In genomic region chr12:15535822-15536221, GRCm38 (mm10) we compare ENCODE assay signal across 9 mouse cellular contexts.
DNase-seq lines count a peak whose midpoint lies in the region; ATAC-seq and TF ChIP-seq lines count a peak whose summit lies in the region.
"Had no signal": no experiment of that assay in that cellular context is flagged by ENCODE, and none has a peak within 500 bp of the region (broad histone marks: within the 10 kb centered on the region; RNA-seq: fewer than 3 reads in every experiment).

No protein-coding gene starts in this region.

- TF ChIP-seq CTCF in brain, embryonic 14.5 days (IDR thresholded peaks at IDR 0.05; ENCODE audit: borderline replicate concordance, extremely low read depth, insufficient read depth, insufficient read length): peak; percentile 88
- TF ChIP-seq CTCF in left cerebral cortex, adult 2 months (IDR thresholded peaks at IDR 0.05): peak; percentile 86
- TF ChIP-seq CTCF in small intestine, adult 2 months (IDR thresholded peaks at IDR 0.05; ENCODE audit: extremely low read depth, insufficient read length, insufficient replicate concordance, low read depth, low read length): peak; percentile 58; the same call in 1 of the 2 replicates

- peak; percentile 84 for ATAC-seq in forebrain, embryonic 13.5 days
- peak; percentile 83 for ATAC-seq in midbrain, embryonic 13.5 days
- no peak for ATAC-seq in monocyte, adult 5-6 weeks (replicated peaks; ENCODE audit: insufficient number of reproducible peaks, low FRiP score, low TSS enrichment, poor library complexity, severe bottlenecking)

- H3K9me3 ChIP-seq in forebrain, embryonic 13.5 days (replicated peaks): no peaks in the 10 kb centered on the region
- no peaks in the 10 kb centered on the region for H3K9me3 ChIP-seq in hindbrain, embryonic 10.5 days
- no peaks in the 10 kb centered on the region for H3K9me3 ChIP-seq in midbrain, embryonic 13.5 days

- WGBS in forebrain, embryonic 13.5 days: 10% methylated on average over 6 of the region's 6 CpGs
- WGBS in hindbrain, embryonic 10.5 days: 13% methylated on average over 6 of the region's 6 CpGs
- 9% methylated on average over 6 of the region's 6 CpGs for WGBS in midbrain, embryonic 13.5 days
- WGBS in small intestine, adult 2 months: 2% methylated on average over 6 of the region's 6 CpGs

- peak; percentile 33 for DNase-seq in MEL-GATA-1-ER (ENCODE audit: extremely low read depth, low read depth)
- peak; percentile 95 for DNase-seq in brain, embryonic 14.5 days (ENCODE audit: low read depth)
- DNase-seq in hindbrain, embryonic 10.5 days (ENCODE audit: low spot score): peak; percentile 80
- DNase-seq in left cerebral cortex, adult 2 months (ENCODE audit: extremely low spot score in 1 of 2, low spot score in 2 of 2): peak; percentile 78 to 87

- intact Hi-C loops in left cerebral cortex, adult 2 months (cut with DNase I): loop anchor here (1.0 to 10.0 kb wide), 5 partner anchors 66 to 1099 kb away; partner anchors contain the start of gene Trib2

- no peaks in the 10 kb centered on the region for H3K4me1 ChIP-seq in forebrain, embryonic 13.5 days
- no peaks in the 10 kb centered on the region for H3K4me1 ChIP-seq in hindbrain, embryonic 10.5 days (replicated peaks)
- no peaks in the 10 kb centered on the region for H3K4me1 ChIP-seq in midbrain, embryonic 13.5 days (replicated peaks)
- H3K4me1 ChIP-seq in small intestine, adult 2 months (ENCODE audit: control insufficient read depth, insufficient read depth, insufficient read length, low read length): no peaks in the 10 kb centered on the region

- no peaks in the 10 kb centered on the region for H3K36me3 ChIP-seq in forebrain, embryonic 13.5 days (ENCODE audit: poor library complexity, severe bottlenecking)
- H3K36me3 ChIP-seq in hindbrain, embryonic 10.5 days: no peaks in the 10 kb centered on the region
- H3K36me3 ChIP-seq in midbrain, embryonic 13.5 days: no peaks in the 10 kb centered on the region
- H3K36me3 ChIP-seq in small intestine, adult 2 months (ENCODE audit: control insufficient read depth, insufficient read depth, low read length): no peaks in the 10 kb centered on the region

- H3K27ac ChIP-seq in forebrain, embryonic 13.5 days: no peak overlapping the region
- H3K27ac ChIP-seq in hindbrain, embryonic 10.5 days: no peak overlapping the region
- no peak overlapping the region for H3K27ac ChIP-seq in left cerebral cortex, adult 2 months
- H3K27ac ChIP-seq in midbrain, embryonic 13.5 days: no peak overlapping the region
- no peak overlapping the region for H3K27ac ChIP-seq in small intestine, adult 2 months (ENCODE audit: insufficient read depth, low read depth, low read length)
- H3K27ac ChIP-seq: macrophage had no signal

- no peak for TF ChIP-seq POLR2A in brain, embryonic 14.5 days (IDR thresholded peaks at IDR 0.05; ENCODE audit: borderline replicate concordance, extremely low read depth, insufficient read depth, insufficient read length, poor library complexity, severe bottlenecking)
- TF ChIP-seq POLR2A in small intestine, adult 2 months (IDR thresholded peaks at IDR 0.05; ENCODE audit: low read depth, low read length): no peak

- no peak overlapping the region for H3K9ac ChIP-seq in forebrain, embryonic 13.5 days
- no peak overlapping the region for H3K9ac ChIP-seq in midbrain, embryonic 13.5 days (replicated peaks)

- H3K4me2 ChIP-seq in forebrain, embryonic 13.5 days: no peak overlapping the region
- no peak overlapping the region for H3K4me2 ChIP-seq in midbrain, embryonic 13.5 days (replicated peaks)

- H3K4me3 ChIP-seq in forebrain, embryonic 13.5 days: no peak overlapping the region
- no peak overlapping the region for H3K4me3 ChIP-seq in hindbrain, embryonic 10.5 days
- no peak overlapping the region for H3K4me3 ChIP-seq in left cerebral cortex, adult 2 months
- no peak overlapping the region for H3K4me3 ChIP-seq in midbrain, embryonic 13.5 days (replicated peaks)
- H3K4me3 ChIP-seq in small intestine, adult 2 months (ENCODE audit: low read depth, low read length): no peak overlapping the region

- no peaks in the 10 kb centered on the region for H3K27me3 ChIP-seq in forebrain, embryonic 13.5 days
- H3K27me3 ChIP-seq in hindbrain, embryonic 10.5 days (ENCODE audit: insufficient read depth, poor library complexity, severe bottlenecking): no peaks in the 10 kb centered on the region
- H3K27me3 ChIP-seq in midbrain, embryonic 13.5 days: no peaks in the 10 kb centered on the region
- H3K27me3 ChIP-seq in small intestine, adult 2 months (ENCODE audit: control insufficient read depth, insufficient read depth, low read length): no peaks in the 10 kb centered on the region

Comparison
In these comparisons a context has a peak if more than half of its experiments do, and no peak if none do; other contexts are left out.
1. DNase-seq: peak in every context shown above with its lines; median percentile 95 in brain, embryonic 14.5 days; 82 in left cerebral cortex, adult 2 months; 80 in hindbrain, embryonic 10.5 days; 33 in MEL-GATA-1-ER.